In genomic region chr9:104235751-104236150, GRCm38 (mm10) we compare ENCODE assay signal across 8 mouse cellular contexts.
A peak's percentile ranks its signal among the peaks of the same experiment; 100 is the strongest.
DNase-seq lines count a peak whose midpoint lies in the region; ATAC-seq lines count a peak whose summit lies in the region.

No protein-coding gene starts in this region.

- no peak for ATAC-seq in cerebellum, adult (ENCODE audit: insufficient number of reproducible peaks, low FRiP score, low TSS enrichment)

- DNase-seq in cerebellum, adult 11 months = peak; percentile 35
- peak; percentile 17 for DNase-seq in lung, postnatal 14 days
- DNase-seq in lung, postnatal 25 days (ENCODE audit: low spot score) = no peak
- peak; percentile 65 to 74 for DNase-seq in cerebellum, postnatal 14 days
- DNase-seq in kidney, postnatal 4 days = peak; percentile 43 to 58
- DNase-seq in B cell, adult 2 months = no peak
- DNase-seq in frontal cortex, postnatal 36 days (ENCODE audit: low spot score in 2 of 2) = no peak

Comparison
In these comparisons a context has a peak if more than half of its experiments do, and no peak if none do; other contexts are left out.
1. DNase-seq: peak in cerebellum, adult 11 months (single experiment), lung, postnatal 14 days (single experiment), cerebellum, postnatal 14 days (2 of 2) and kidney, postnatal 4 days (2 of 2); none in lung, postnatal 25 days (single experiment), B cell, adult 2 months (0 of 2) and frontal cortex, postnatal 36 days (0 of 2).